Mouse (Mus musculus) urinary bladder, postnatal 4 days (tissue): ENCODE measurements around the gene Mansc1.

Experiments
- DNase-seq, 2 experiments: peaks; one replicate each; pipeline ENCODE4 v3.0.0; 2021 to 2022; ENCODE audit warnings: low spot score in 2 of 2

Mansc1 gene

DNA sequence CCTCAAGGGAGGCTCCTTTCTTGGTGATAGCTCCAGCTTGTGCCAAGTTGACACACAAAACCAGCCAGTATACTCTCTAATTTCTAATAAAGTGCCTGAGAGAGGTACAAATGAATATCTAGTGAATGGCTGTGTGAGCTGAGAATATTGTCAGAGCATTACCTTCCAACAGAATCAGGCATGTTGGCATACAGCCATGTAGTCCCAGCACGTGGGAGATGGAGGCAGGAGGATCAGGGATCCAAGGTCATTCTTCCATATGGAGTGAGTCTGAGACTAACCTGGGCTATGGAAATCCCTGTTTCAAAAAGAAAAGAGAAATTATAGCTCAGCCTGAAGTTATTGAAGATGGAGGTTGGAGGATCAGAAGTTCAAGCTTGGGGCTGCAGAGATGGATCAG, 33.0 kb downstream of the Mansc1 start:
- DNase-seq: no peak

DNA sequence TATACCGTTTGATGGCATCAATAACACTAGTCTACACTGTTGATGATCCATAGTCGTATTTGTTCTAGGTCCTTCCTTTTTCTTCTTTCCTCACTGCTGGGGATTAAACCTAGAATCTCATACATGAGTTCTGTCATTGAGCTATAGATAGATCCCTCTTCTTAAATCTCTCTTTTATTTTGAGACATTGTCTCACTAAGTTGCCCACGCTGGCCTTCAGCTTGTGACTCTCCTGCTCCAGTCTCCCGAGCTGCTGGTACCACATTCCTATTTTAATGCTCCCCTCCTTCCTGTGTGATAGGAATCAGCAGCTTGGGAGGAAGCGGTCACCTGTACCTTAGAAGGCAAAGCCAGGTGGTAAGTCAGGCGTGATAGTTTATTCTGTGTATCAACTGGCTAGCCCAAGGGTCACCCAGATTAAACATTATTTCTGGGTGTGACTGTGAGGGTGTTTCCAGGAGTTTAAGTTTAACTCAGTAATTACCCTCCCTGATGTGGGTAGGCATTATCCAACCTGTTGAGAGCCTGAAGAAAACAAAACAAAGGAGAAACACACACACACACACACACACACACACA, 34.5 kb downstream of the Mansc1 start:
- no peak for DNase-seq

GRCm38 (mm10) chr6:134594569-134595442, 37.5 kb downstream of the Mansc1 start:
- no peak for DNase-seq

DNA sequence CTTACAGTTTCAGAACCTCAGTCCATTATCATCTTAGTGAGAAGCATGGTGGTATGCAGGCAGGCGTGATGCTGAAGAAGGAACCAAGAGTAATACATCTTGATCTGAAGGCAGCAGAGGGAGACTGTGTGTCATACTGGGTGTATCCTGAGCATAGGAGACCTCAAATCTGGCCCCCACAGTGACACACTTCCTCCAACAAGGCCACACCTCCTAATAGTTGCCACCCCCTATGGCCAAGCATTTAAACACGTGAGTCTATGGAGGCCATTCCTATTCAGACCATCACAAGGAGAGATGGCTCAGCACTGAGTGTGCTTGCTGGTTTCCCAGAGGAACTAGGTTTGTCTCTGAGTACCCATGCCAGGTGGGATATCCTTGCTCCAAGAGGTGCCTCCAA, 40.7 kb downstream of the Mansc1 start:
- DNase-seq: no peak

DNA sequence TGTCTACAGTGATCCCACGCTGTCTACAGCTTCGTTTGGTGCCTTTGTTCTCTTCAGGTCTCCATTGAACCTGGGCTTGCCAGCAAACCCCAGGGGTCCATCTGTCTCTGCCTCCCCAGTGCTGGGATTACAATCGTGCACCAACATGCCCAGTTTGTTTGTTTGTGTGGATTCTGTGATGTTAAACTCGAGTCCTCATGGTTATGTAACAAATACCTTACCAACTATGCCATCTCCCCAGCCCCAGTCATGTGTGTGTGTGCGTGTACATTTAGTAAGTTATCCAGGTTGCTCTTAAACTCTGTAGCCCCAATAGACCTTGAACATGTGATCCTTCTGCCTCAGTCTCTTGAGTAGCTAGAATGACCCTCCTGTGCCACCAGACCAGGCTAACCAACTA, 46.0 kb downstream of the Mansc1 start:
- no peak for DNase-seq

DNA sequence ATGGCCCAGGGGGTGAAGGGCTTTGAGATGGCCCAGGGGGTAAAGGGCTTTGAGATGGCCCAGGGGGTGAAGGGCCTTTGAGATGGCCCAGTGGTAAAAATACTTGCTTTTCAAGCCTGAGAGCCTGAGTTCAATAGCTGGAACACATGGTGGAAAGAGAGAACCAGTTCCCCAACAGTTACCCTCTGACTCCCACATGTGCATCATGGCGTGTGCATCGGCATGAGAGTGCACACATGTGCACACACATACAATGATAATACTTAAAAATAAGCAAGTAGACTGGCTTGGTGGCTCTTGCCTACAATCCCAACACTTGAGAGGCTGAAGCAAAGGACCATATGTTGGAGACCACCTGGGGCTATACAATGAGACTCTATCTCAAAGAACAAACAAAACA, 47.7 kb downstream of the Mansc1 start:
- no peak for DNase-seq

DNA sequence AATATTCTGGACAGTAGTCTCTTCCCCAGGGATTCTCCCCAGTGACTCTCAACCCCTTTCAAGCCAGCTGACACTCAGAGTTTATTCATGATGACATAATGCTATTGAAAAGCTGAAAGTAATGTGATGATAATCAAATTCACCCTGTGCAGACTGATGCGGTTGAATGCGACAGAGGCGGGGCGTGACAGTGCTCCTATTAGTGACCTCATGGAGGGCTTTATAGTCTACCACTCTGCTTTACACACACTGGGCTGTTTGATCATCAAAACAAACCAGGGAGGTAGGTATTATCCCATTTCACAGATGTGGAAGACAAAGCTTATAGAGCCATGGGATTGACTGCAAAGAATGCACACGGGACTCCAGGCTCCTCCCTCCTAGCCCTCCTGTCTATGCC, 50.2 kb downstream of the Mansc1 start:
- no peak for DNase-seq

GRCm38 (mm10) chr6:134579506-134579905, 52.8 kb downstream of the Mansc1 start:
- no peak for DNase-seq

DNA sequence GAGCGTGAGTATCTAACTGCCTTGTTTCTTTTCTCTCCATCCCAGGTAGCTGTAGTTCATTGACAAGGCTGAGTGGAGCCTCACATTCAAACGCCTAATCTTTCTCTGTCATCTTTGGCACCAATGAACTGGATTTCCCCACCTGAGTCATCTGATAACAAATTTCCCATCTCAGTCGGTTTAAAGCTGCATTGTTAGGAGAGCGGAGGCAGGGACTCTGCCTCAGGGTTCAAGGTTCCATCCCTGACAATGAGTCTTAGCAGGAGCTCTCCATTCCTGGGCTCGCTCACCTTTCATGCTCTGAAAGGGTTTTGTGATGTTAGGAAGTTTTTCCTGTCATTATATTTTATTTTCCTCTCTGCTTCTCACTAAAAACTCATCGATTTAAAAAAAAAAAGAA, 54.2 kb downstream of the Mansc1 start:
- DNase-seq: no peak

- no peak for DNase-seq
These were observed 57.0 kb downstream of the Mansc1 start for GRCm38 (mm10) chr6:134575288-134575741.

DNA sequence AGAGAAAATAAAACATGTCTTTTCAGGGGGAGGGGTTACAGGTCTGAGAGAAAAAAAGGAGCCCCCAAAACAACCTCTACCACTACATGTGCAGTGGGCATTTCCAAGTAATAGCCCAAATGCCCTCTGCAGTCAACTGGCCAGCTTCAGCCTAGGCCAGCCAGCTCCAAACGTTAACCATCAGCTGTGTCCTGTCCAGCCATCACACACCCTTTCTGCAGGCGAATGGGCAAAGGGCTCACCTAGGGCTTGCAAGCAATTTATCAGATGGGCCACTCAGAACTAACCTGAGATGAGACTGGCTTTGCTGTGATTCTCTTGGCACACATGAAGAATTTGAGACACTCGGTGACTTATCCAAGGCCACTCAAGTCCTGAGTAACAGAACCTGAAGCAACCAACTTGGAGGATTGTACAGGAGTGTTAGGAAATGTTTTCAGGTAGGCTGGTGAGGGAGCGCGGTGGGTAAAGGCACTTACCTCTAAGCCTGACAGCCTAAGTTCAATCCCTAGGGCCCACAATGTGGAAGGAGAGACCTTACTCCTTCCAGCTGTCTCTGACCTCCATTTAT, 64.2 kb downstream of the Mansc1 start:
- DNase-seq: no peak

DNA sequence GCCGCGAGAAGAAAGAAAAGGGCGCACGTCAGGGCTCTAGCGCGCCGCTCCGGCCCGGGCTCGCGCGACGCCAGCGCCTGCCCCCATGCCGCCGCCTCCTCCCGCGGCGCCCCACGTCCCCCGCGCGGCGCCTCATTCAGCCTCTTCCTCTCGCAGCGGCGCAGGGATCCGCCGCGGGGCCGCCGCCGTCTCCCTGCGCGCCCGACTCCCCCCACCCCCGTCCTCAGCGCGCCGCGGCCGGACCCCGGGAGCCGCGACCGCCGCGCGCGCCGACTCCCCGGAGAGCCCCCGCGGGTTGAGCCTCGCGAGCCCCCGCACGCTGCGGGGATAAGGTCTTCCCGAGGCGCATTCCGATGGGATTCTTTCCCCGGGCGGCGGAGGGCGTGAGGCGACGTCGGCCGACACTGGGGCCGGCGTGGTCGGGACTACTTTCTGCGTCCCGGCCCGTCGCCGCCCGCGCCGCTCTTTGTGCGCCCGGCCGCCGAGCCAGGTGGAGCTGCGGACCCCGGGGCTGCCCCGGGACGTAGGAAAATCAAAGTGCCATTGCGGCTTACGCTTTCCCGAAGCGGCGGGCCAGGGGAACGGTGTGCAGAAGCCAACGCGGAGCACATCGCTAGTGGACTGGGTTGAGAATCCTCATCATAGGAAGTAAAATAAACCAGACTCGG, 65.3 kb downstream of the Mansc1 start, which contains the start of gene Lrp6:
TSS of gene Lrp6 (minus strand) at position 148 of the 668 bp plus-strand sequence.
- DNase-seq: peak; percentile 85

DNA sequence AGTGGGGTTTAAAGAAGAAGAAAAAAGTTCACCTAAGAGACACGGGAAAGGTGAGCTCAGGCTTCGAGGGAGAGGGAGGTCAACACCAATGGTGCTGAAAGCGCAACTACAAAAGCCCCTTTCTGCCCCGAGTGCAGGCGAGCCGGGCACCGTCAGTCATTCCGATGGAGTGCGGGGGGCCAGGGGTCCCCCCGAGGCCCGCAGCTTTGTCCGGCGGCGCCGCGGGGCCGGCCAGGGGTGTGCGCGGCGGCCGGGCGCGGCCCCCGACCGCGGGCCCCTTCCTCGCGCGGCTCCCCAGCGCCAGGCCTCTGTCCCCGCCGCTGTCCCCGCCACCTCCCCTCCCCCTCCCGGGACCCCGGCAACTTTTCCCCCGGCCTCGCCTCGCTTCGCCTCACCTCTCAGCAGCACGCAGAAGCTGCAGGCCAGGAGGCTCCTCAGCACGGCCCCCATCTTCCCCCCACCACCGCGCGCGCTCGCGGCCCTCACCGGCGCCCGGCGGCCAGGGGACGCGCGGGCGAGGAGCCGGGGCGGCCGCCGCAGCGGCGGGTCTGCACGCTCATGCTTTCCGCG, 66.0 kb downstream of the Mansc1 start:
- DNase-seq: peak in 1 of 2 experiments; percentile 20

DNA sequence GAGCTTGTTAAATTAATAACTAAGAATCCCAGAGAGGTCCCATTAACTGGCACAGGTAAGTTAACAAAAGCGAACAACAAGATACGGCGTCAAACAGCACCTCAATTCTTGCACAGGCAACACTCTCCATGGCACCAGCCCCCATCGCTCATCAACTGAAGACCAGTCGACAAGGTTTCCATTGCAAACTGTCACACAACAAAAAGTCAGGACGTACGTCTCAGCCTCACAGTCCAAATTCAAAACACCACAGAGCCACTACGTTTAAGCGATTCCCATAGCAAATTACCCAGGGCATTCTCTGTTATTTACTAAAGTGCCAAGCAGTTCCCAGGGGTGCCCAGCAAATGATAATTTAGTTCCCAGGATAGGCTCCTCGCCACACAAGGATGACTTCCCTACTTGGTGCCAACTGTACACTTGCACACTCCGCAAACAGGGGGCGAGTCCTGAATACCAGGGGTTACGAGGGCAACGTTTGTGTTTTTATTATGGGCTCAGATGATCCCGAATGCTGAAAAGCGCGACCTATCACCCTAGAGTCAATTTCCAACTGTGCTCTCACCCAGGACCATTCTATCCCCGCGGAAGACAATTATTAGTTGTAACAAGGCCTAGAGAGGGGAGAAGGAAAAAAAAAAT, 66.6 kb downstream of the Mansc1 start:
- no peak for DNase-seq

DNA sequence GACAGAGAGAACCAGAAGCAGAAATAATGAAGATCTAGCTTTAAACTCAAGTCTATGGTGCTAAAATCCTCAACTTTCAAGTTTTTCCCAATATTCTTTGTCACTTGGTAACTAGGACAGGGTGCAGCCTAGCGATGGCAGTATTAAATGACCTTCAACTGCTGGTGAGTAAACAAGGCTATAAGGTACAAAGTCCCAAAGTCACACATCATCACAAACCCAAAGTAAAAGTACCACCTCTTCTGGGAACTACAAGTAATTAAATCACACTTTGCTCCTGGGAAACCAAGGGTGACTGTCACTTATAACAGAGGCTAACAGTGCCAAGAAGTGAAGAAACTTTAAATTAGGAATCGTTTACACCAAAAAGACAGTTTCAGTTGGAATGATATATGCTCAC, 67.7 kb downstream of the Mansc1 start:
- DNase-seq: no peak

DNA sequence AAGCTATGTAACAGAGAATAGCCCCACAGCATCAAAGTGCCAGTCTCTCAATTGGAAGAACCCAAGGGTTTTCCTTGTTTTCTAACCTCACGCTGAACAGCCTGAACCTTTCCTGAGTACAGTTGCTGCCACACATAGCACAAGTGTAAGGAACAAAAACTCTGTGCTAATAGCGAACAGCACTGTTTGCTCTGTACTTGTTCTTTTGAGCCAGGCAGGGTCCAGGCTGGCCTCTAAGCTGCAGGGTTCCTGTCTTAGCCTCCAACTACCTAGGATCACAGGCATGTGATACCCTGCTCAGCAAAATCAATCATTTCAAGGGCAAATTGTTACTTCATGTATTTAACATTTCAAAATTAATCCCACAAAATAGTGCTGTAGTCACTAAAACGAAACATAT, 72.7 kb downstream of the Mansc1 start:
- DNase-seq: peak in 1 of 2 experiments; percentile 9
